Mouse (Mus musculus) midbrain, postnatal 0 days (tissue): ENCODE results near the gene Prickle1. TPM values are rescaled to one million over a fixed set of nuclear protein-coding genes. Genes with fewer than 3 reads are reported as not detected.

Experiments used
- ATAC-seq: fragments of 200-750 bp; cut with Nextera tagmentation; 2 replicates; pipeline ENCODE4 v1.8.0; 2017; ENCODE audit warnings: moderate number of reproducible peaks, mild to moderate bottlenecking, moderate TSS enrichment, moderate library complexity; ENCODE audit not compliant: low FRiP score
- DNase-seq: peaks from one replicate; pipeline ENCODE4 v3.0.0-alpha.2; 2015; ENCODE audit warnings: low spot score
- H3K27ac ChIP-seq: fragments of 300-500 bp; sonication (generic); 2 replicates; pipeline ENCODE4 v1.5.1; 2014; ENCODE audit warnings: low read depth, mild to moderate bottlenecking, low read length, mixed read lengths
- H3K27me3 ChIP-seq: fragments of 300-500 bp; sonication (generic); 2 replicates; pipeline ENCODE4 v1.6.1; 2014; ENCODE audit warnings: low read length, control low read depth, mixed read lengths; ENCODE audit not compliant: insufficient read depth
- H3K36me3 ChIP-seq: fragments of 300-500 bp; sonication (generic); 2 replicates; pipeline ENCODE4 v1.6.1; 2014; ENCODE audit warnings: low read length, control low read depth, mixed read lengths; ENCODE audit not compliant: insufficient read depth
- H3K4me1 ChIP-seq: fragments of 300-500 bp; sonication (generic); 2 replicates; pipeline ENCODE4 v1.6.1; 2014; ENCODE audit warnings: mild to moderate bottlenecking, control low read depth, antibody characterized with exemption, low read length, mixed read lengths; ENCODE audit not compliant: insufficient read depth
- H3K4me2 ChIP-seq: fragments of 300-500 bp; sonication (generic); 2 replicates; pipeline ENCODE4 v1.6.1; 2014; ENCODE audit warnings: low read depth, mild to moderate bottlenecking, low read length, mixed read lengths; ENCODE audit not compliant: poor library complexity, severe bottlenecking
- H3K4me3 ChIP-seq: fragments of 300-500 bp; sonication (generic); 2 replicates; pipeline ENCODE4 v1.5.1; 2014; ENCODE audit warnings: low read depth, mild to moderate bottlenecking, low read length, moderate library complexity
- H3K9ac ChIP-seq: fragments of 300-500 bp; sonication (generic); replicated peaks from 2 replicates; pipeline ENCODE4 v1.6.1; 2014; ENCODE audit warnings: mild to moderate bottlenecking, low read length, moderate library complexity, mixed read lengths; ENCODE audit not compliant: poor library complexity, severe bottlenecking
- H3K9me3 ChIP-seq: fragments of 300-500 bp; sonication (generic); 2 replicates; pipeline ENCODE4 v1.6.1; 2016; ENCODE audit warnings: low read length, control low read depth
- CTCF ChIP-seq: IDR thresholded peaks from 2 replicates; pipeline ENCODE4 v1.5.1; 2016; ENCODE audit warnings: antibody characterized with exemption, mild to moderate bottlenecking
- WGBS: fragments of 180-500 bp; shearing (Covaris S2); extraction: QIAGEN DNeasy Blood & Tissue Kit; methylation state at CpG from one replicate; pipeline ENCODE4 v1.1.7; 2014; 5-methylcytosine and 5-hydroxymethylcytosine counted together
- polyA plus RNA-seq: library from polyadenylated mRNA; unstranded; fragments of >200 nt; fragmentation: Nextera tagmentation; extraction: Ambion mirVana; gene quantifications from 2 replicates; pipeline ENCODE4 v1.2.1, GENCODE M21; 2015
- total RNA-seq: library from RNA; depleted of rRNA; stranded (reverse); fragments of >200 nt; gene quantifications from 2 replicates; pipeline ENCODE4 v1.2.3, GENCODE M21; 2014

Gene Prickle1
- total and polyA plus RNA-seq, 2 experiments from 2014 or later, result 13.7 to 16.3 TPM

DNA sequence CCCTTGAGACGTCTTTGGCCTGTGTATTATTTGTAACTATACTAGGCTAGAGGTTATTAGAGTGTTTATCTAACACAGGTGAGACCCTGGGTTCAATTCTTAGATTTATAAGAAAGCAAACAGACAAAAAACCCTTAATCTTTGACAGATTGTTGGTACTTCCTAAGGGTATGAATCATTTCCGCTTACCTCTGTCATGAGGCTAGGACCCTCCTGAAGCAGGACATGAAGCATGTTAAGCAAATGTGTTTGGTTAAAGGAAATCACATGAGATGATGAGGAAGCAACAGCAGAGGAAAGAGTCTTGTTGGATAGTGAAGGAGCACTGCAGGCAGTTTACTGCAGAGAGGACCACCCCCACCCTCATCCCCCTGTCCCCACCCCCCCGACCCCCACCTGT, 110.4 kb downstream of the Prickle1 start:
- no peaks in the 10 kb centered on the region for H3K36me3 ChIP-seq
- H3K9me3 ChIP-seq, result no peaks in the 10 kb centered on the region
- TF ChIP-seq CTCF, result no peak
- DNase-seq (no peak), ATAC-seq (no peak)
- no peak overlapping the region for H3K4me3 ChIP-seq
- no peaks in the 10 kb centered on the region for H3K4me1 ChIP-seq
- H3K9ac ChIP-seq, result no peak overlapping the region
- no peak overlapping the region for H3K27ac ChIP-seq
- no peaks in the 10 kb centered on the region for H3K27me3 ChIP-seq
- no peak overlapping the region for H3K4me2 ChIP-seq
- WGBS, result 76% methylated on average over 3 of the region's 3 CpGs

DNA sequence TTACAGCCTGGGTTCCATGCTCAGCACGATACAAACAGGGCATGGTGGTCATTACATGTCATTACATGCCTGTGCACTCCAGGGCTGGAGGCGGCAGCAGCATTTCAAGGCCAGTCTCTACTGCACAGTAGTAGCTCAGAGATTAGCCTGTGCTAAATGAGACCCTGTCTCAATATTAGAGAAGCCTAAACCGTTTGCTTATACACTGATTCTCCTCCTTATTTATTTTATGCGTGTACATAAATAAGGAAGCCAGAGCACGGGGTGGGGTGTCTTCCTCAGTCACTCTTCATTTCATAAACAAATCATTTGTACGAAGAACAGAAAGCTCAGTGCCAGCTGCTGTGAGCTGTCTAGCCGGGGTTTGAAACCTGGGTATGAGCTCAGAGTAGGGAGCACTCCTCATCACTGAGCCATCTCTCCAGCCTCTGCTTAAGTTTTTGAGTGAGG, 111.4 kb downstream of the Prickle1 start:
- Histone ChIP-seq H3K9ac (no peak overlapping the region), H3K4me1 (no peaks in the 10 kb centered on the region), H3K9me3 (no peaks in the 10 kb centered on the region), H3K36me3 (no peaks in the 10 kb centered on the region), H3K27me3 (no peaks in the 10 kb centered on the region), H3K4me2 (no peak overlapping the region), H3K4me3 (no peak overlapping the region), H3K27ac (no peak overlapping the region)
- ATAC-seq (no peak), DNase-seq (no peak)
- WGBS, result 75% methylated on average over 7 of the region's 7 CpGs
- peak; percentile 36 for TF ChIP-seq CTCF

DNA sequence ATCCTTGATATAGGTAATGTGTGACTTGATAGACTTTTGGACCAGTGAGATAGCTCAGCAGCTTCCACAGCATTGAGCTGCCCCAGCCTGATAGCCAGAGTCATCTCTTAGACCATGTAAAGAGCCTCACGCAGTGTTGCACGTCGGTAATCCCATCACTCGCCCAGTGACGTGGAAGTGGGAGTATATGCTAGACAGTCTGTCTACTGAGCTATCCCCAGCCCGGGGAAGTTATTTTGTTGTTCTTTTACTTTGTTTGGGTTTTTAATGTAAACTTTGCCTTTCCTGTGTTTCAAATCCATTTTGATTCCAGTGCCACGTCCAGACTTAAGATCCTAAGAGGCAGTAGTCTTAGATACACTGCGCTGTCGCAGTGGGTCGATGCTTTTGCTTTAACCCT, 114.6 kb downstream of the Prickle1 start:
- no peak overlapping the region for H3K4me3 ChIP-seq
- DNase-seq, result no peak
- TF ChIP-seq CTCF, result no peak
- H3K36me3 ChIP-seq, result no peaks in the 10 kb centered on the region
- no peaks in the 10 kb centered on the region for H3K27me3 ChIP-seq
- H3K9ac ChIP-seq, result no peak overlapping the region
- ATAC-seq, result no peak
- H3K9me3 ChIP-seq, result no peaks in the 10 kb centered on the region
- WGBS, result 86% methylated on average over 10 of the region's 10 CpGs
- no peaks in the 10 kb centered on the region for H3K4me1 ChIP-seq
- H3K4me2 ChIP-seq, result no peak overlapping the region
- H3K27ac ChIP-seq, result no peak overlapping the region

DNA sequence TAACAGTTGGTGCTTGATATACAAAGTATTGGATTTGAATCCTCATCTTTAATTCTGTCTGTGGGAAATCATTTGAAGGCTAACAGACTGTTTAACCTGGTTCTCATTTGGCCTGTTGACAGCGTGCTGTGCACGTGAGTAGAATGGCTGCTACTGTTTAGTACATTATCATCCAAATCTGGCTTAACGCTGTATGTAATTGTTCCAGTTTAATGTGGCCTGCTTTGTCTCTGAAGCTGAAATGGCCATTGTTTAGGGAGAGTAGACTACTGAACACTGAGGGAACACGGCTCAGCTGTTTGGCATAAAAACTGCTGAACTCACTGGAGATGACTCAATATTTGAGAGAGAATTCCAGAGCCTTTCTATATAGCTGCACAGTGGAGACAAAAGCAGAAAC, 116.2 kb downstream of the Prickle1 start:
- WGBS, result 31% methylated on average over 4 of the region's 4 CpGs
- H3K9me3 ChIP-seq, result no peaks in the 10 kb centered on the region
- H3K4me1 ChIP-seq, result no peaks in the 10 kb centered on the region
- no peak overlapping the region for H3K4me3 ChIP-seq
- H3K9ac ChIP-seq, result no peak overlapping the region
- TF ChIP-seq CTCF, result no peak
- DNase-seq, result peak; percentile 22
- no peak overlapping the region for H3K27ac ChIP-seq
- H3K4me2 ChIP-seq, result no peak overlapping the region
- no peaks in the 10 kb centered on the region for H3K27me3 ChIP-seq
- ATAC-seq, result no peak
- H3K36me3 ChIP-seq, result no peaks in the 10 kb centered on the region

DNA sequence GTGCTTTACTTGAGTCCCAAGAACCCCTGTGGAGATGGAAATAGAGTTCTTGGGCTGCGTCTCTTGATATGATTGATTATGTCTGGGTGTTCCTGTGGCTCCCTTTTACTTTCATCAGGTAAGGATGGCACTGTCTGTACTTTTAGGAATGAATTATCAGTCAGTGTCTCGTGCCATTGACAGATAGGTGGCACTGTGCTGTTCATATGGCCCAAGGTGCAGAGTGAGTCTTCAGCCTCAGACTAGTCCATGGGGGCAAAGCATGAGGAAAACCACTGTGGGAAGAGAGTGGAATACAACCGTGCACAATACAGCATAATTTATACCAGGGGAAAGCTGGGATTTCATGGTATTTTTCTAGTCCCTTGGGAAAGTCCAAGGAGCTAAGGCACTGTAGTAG, 117.0 kb downstream of the Prickle1 start:
- H3K36me3 ChIP-seq, result no peaks in the 10 kb centered on the region
- no peaks in the 10 kb centered on the region for H3K9me3 ChIP-seq
- H3K27ac ChIP-seq, result no peak overlapping the region
- no peak overlapping the region for H3K4me3 ChIP-seq
- no peak overlapping the region for H3K4me2 ChIP-seq
- peak; percentile 55 for TF ChIP-seq CTCF
- H3K27me3 ChIP-seq, result no peaks in the 10 kb centered on the region
- no peak for ATAC-seq
- no peak for DNase-seq
- no peak overlapping the region for H3K9ac ChIP-seq
- no peaks in the 10 kb centered on the region for H3K4me1 ChIP-seq
- WGBS, result 71% methylated on average over 3 of the region's 3 CpGs

DNA sequence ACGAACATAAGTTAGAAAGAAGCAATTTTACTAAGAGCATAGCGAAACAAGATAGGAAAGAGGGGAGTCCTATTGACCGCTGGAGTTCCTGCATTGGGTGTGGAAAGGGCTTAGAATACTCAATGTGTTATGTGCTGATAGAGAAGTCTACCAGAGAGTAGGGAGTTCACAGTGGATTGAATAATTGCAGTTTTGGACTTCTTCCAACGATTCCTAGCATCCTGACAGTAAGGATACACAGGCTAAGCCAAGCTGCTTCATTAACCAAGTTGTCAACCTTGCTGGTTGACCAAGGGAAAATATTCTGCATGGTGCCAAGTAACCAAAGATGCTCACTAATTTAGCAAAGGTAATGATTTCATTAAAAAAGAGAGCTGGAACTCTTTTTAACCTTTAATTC, 118.0 kb downstream of the Prickle1 start:
- no peak for TF ChIP-seq CTCF
- DNase-seq (peak; percentile 50), ATAC-seq (no peak)
- Histone ChIP-seq H3K9ac (no peak overlapping the region), H3K27ac (no peak overlapping the region), H3K36me3 (no peaks in the 10 kb centered on the region), H3K4me2 (no peak overlapping the region), H3K9me3 (no peaks in the 10 kb centered on the region), H3K27me3 (no peaks in the 10 kb centered on the region), H3K4me1 (no peaks in the 10 kb centered on the region), H3K4me3 (no peak overlapping the region)
- WGBS, result 86% methylated on average over 4 of the region's 4 CpGs
